Mouse (Mus musculus) G1E-ER4 (cell line): ENCODE measurements around the gene A630001G21Rik. TPM values are rescaled to one million over a fixed set of nuclear protein-coding genes. Genes with fewer than 3 reads are reported as not detected.
A peak's percentile ranks its signal among the peaks of the same experiment; 100 is the strongest.

Experiments
- GATA1 ChIP-seq: IDR thresholded peaks from one replicate; pipeline ENCODE4 v1.8.0; 2012; ENCODE audit warnings: low read length, inconsistent platforms
- polyA plus RNA-seq: library from polyadenylated mRNA; stranded (reverse); fragments of >175 nt; gene quantifications from 2 replicates; pipeline ENCODE4 v1.2.3, GENCODE M21; 2012

A630001G21Rik gene
- polyA plus RNA-seq, 1 experiment, result not detected

GRCm38 (mm10) chr1:85779428-85780180, 1.2 kb upstream of the A630001G21Rik start:
- TF ChIP-seq GATA1, result no peak

DNA sequence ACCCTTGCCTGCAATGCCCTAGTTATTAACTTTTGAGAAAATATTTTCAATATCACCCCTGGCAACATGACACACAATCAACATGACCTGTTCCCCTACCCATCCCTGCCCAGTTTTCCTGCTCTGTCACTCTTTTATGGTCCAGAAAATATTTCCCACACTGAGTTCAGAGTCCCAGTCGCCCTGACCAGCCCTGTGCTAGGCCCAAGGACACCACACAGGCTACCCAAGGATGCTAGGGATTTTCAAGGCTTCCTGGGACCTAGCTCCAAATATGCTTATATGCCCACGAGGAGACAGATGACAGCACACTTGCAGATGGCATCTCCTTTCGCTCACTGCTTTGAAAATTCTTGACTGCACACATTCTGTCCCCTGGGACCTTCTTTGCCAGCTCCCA, 569 bp upstream of the A630001G21Rik start:
- no peak for TF ChIP-seq GATA1

DNA sequence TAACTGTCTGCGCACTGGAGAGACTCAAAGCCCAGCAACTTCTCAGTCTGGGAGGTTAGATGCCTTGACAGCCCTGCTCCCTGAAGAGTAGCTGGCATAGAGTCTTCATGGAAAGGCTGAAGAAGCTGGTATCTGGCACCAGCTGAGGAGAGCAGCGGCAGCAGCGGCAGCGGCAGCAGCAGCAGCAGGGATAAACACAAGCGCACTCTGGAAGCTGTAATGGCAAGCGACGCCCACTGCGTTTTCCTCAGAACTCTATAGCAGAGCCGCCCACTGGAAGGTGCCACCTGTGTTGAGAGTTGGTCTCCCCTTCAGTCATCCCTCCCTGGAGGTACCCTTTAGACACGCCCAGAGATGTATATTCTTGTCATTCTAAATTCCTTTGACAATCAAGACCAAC, 2.3 kb downstream of the A630001G21Rik start:
- TF ChIP-seq GATA1, result no peak

- no peak for TF ChIP-seq GATA1
Measured at GRCm38 (mm10) chr1:85775136-85775535, 3.3 kb downstream of the A630001G21Rik start.

- TF ChIP-seq GATA1, result no peak
Measured at GRCm38 (mm10) chr1:85771976-85772375, 6.5 kb downstream of the A630001G21Rik start.

GRCm38 (mm10) chr1:85767754-85768153, 10.7 kb downstream of the A630001G21Rik start:
- no peak for TF ChIP-seq GATA1

DNA sequence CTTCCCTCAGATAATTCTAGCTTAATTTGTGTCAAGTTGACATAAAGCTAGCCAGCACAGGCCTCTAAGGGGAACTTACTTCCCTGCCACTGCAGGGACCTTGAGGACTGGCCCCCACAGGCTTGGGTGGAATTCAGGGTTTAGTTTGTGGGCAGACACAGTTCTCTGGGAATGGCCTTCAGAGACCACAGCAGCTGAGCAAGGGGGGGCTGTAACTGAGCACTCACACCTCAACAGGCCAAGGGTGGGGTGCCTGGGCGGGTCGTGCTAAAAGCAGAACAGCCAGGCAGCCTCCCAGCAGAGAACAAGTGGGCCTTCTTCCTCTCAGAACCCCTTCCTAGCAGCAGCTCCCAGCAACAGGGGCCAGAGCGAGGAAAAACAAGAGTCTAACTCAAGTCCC, 12.3 kb downstream of the A630001G21Rik start:
- TF ChIP-seq GATA1, result no peak

GRCm38 (mm10) chr1:85764291-85764690, 14.2 kb downstream of the A630001G21Rik start:
- no peak for TF ChIP-seq GATA1

DNA sequence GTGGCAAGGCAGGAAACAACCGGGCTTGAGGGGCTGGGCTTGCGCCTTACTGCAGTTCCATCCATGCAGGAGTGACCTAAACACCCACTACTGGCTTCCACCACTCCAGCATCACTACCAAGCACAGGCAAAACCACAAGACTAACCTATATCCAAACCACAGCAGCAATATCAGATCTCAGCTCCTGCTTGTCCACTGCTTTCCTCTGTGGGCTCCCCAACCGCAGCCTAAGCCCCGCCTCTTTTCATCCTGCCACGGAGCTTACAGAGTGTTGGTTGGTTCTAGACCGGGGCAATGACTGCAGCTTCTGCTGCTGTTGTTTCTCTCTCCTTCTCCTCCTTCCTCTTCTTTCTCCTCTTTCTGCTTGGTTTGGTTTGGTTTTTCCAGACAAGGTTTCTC, 15.1 kb downstream of the A630001G21Rik start:
- TF ChIP-seq GATA1, result peak; percentile 11

DNA sequence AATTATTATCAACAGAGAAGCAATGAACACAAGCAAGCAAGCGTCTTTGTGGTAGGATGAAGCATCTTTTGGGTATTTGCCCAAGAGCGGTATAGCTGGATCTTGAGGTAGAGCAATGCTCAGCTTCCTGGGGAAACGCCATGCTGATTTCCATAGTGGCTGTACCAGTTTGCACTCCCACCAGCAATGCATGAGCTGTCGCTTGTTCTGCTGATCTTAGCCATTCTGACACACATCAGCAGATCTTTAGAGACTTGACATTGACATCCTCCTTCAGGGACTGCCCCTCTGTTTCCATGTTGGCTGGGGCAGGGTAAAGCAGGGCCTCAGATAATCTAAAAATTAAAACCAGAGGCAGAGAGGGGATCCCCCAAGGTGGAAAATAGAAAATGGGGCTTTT, 16.8 kb downstream of the A630001G21Rik start:
- TF ChIP-seq GATA1, result no peak

- TF ChIP-seq GATA1, result no peak
Measured at GRCm38 (mm10) chr1:85758969-85759293, 19.5 kb downstream of the A630001G21Rik start.

DNA sequence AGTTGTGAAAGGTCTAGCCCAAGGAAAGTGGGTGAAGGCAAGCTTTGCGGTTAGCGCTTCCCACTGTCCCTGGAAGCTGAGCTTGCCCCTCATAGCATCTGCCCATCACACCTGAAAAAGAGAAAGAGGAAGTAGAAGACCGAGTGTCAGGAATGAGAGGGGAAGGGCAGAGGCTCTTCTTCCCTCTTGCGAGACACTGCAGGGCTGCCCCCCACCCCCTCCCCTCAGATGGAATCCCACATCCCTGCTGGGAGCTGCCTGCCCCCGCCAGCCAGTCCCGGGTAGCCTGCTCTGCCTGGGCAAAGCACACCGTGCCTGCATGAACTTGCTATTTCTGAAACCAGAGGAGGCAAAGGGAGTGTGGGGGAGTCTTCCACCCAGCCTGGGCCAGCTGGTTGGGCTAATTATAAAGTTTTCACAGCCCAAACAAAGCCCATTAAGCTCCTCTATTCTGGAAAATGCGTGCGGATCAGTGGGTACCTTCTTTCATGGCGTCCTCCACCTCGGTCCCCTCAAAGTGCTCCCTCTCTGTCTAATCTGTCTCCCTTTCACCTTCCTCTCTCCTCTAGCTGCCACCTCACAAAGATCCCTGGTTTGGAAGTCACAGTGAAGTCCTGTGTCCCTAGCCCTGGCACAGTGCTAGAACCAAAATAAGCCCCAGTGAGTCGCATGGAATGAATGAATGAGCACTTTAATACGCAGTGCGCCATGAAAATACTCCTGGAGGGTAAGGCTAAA, 20.0 kb downstream of the A630001G21Rik start:
- no peak for TF ChIP-seq GATA1

DNA sequence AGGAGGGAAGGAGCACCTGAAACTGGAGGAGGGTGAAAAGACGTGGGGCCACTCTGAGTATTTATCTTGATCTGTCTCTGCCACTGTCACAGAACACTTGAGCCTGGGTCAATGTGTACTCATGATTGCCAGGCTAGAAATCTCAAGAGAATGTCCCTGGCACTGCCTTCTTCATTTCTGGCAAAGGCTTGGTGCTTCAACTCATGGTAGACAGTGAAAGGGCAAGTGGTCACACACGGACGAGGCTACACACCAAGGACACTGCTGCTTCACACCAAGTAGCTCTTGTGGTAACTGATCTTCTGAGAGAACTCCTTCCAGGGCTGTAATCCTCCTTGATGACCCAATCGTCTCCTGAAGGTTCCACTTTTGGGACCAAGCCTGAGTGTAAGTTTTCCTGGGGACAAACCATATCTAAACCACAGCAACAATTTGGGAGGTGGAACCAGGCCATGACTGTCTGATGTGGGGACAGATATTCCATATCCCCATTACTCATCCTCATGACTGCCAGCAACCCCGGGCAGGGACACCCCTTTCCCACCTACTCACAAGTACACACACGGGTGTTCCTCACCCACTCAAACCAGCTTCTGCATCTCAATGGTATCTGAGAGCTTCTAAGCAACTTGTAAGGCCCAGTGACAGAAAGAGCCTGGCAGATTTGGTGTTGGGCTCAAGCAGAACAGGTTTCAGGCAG, 20.8 kb downstream of the A630001G21Rik start:
- no peak for TF ChIP-seq GATA1

DNA sequence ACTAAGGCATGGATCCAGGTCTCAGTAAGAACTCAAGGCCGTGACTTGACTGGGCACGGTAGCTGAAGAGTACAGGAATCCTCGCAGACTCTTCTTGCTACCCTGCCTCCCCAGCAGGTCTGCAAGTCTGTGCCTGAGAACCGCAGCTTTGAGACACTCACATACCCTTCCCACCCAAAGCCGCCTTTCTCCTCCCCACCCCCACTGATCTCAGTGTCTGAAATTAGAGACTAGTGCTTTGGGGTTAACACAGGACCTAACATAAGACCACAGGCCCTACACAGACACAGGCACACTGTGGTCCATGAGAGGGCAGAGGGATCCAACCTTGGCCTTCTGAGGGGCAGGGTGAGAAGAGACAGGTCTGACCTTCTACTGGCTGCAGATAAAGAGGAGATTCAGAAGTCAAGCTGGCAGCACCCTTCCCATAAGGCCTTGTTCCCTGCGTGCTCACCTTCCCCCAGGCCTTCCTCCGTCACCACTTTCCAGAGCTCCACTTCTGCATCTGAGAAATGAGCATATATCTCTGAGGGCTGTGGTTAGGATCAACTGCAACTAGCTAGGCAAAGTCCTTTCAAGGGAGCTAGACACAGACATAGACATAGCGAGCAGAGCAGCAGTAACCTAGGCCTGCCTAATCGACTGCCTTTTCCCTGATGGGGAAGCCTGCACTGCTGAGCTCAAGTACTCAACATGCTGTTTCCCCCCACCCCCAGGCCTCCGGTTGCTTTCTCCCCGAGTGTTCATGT, 26.3 kb downstream of the A630001G21Rik start:
- no peak for TF ChIP-seq GATA1

- TF ChIP-seq GATA1, result no peak
Measured at GRCm38 (mm10) chr1:85751494-85751893, 26.9 kb downstream of the A630001G21Rik start.

DNA sequence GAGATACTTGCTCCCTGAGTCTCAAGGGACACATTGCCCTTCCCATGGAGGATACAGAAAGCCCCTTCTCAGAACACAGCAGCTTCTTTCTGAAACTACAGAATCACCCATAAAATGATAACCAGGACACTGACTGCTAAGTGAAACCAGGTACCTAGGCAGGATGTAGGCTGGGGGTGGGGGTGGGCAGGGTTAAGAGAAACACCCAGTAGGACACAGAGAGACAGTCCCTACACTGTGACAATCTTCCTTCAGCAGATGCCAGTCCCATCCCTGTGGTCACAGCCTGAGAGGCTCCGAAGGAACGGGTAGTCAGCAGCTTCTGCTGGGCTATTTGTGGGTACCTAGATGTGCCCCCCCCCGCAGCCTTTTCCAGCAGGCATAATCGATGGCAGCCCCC, 27.8 kb downstream of the A630001G21Rik start:
- TF ChIP-seq GATA1, result no peak
